Mouse (Mus musculus) layer of hippocampus, postnatal 14 days (tissue): ENCODE results near the gene Mcur1. TPM values are rescaled to one million over a fixed set of nuclear protein-coding genes. Genes with fewer than 3 reads are reported as not detected.

Source experiments
- DNase-seq, 2 experiments: peaks; one replicate each; pipeline ENCODE4 v3.0.0; 2021 to 2022; ENCODE audit warnings: low spot score in 2 of 2, mixed read lengths in 1 of 2
- total RNA-seq, 2 experiments: library from RNA; stranded (reverse); gene quantifications; 2 replicates each; pipeline ENCODE4 v1.2.3; 2021

The Mcur1 gene
- total RNA-seq, 2 experiments from 2014 or later: 22.7 to 23.4 TPM

- no peak for DNase-seq
These were observed 29.7 kb downstream of the Mcur1 start for GRCm38 (mm10) chr13:43530129-43530831.

GRCm38 (mm10) chr13:43526289-43526688, 33.7 kb downstream of the Mcur1 start:
- no peak for DNase-seq

- DNase-seq: no peak
These were observed 34.4 kb downstream of the Mcur1 start for GRCm38 (mm10) chr13:43525363-43526134.

GRCm38 (mm10) chr13:43524491-43525362, 35.3 kb downstream of the Mcur1 start:
- DNase-seq: no peak

- DNase-seq: no peak
These were observed 36.0 kb downstream of the Mcur1 start for GRCm38 (mm10) chr13:43523906-43524480.

GRCm38 (mm10) chr13:43521940-43522339, 38.1 kb downstream of the Mcur1 start:
- DNase-seq: no peak

- no peak for DNase-seq
These were observed 40.7 kb downstream of the Mcur1 start for GRCm38 (mm10) chr13:43519251-43519650.

GRCm38 (mm10) chr13:43517371-43517770, 42.6 kb downstream of the Mcur1 start:
- no peak for DNase-seq

GRCm38 (mm10) chr13:43516931-43517330, 43.1 kb downstream of the Mcur1 start:
- no peak for DNase-seq

- DNase-seq: no peak
These were observed 43.9 kb downstream of the Mcur1 start for GRCm38 (mm10) chr13:43516119-43516518.

- no peak for DNase-seq
These were observed 45.0 kb downstream of the Mcur1 start for GRCm38 (mm10) chr13:43514950-43515358.

GRCm38 (mm10) chr13:43512736-43513135, 47.3 kb downstream of the Mcur1 start:
- DNase-seq: no peak

GRCm38 (mm10) chr13:43505798-43506197, 54.2 kb downstream of the Mcur1 start:
- no peak for DNase-seq

GRCm38 (mm10) chr13:43503395-43503850, 56.6 kb downstream of the Mcur1 start:
- DNase-seq: no peak

GRCm38 (mm10) chr13:43501601-43502000, 58.4 kb downstream of the Mcur1 start:
- DNase-seq: no peak

GRCm38 (mm10) chr13:43500483-43500850, 59.5 kb downstream of the Mcur1 start:
- no peak for DNase-seq

- DNase-seq: no peak
These were observed 60.1 kb downstream of the Mcur1 start for GRCm38 (mm10) chr13:43499731-43500482.

GRCm38 (mm10) chr13:43498849-43499248, 61.1 kb downstream of the Mcur1 start:
- DNase-seq: no peak

GRCm38 (mm10) chr13:43497769-43498168, 62.2 kb downstream of the Mcur1 start:
- no peak for DNase-seq

- DNase-seq: no peak
These were observed 63.3 kb downstream of the Mcur1 start for GRCm38 (mm10) chr13:43496660-43497059.
